Comparison of ENCODE assay signal across 26 mouse cellular contexts in genomic region chr17:8286987-8287386, GRCm38 (mm10). TPM values are rescaled to one million over a fixed set of nuclear protein-coding genes. Genes with fewer than 3 reads are reported as not detected.
A peak's percentile ranks its signal among the peaks of the same experiment; 100 is the strongest.
DNase-seq lines count a peak whose midpoint lies in the region; ATAC-seq and TF ChIP-seq lines count a peak whose summit lies in the region.
"Had no signal": no experiment of that assay in that cellular context is flagged by ENCODE, and none has a peak within 500 bp of the region (broad histone marks: within the 10 kb centered on the region; RNA-seq: fewer than 3 reads in every experiment).

No protein-coding gene starts in this region.

- H3K36me3 ChIP-seq in liver, postnatal 0 days (replicated peaks; ENCODE audit: insufficient read depth, low read length) = peaks cover 3% of the 10 kb centered on the region; the same call in 1 of the 2 replicates
- H3K36me3 ChIP-seq: embryonic facial prominence, embryonic 10.5 days had no signal

- no peaks in the 10 kb centered on the region for H3K27me3 ChIP-seq in liver, postnatal 0 days (ENCODE audit: insufficient read depth, low read length)
- H3K27me3 ChIP-seq: CH12.LX; embryonic facial prominence, embryonic 12.5 days; forebrain, embryonic 13.5 days; forebrain, embryonic 15.5 days had no signal

- no peak for TF ChIP-seq EP300 in liver, postnatal 0 days (IDR thresholded peaks at IDR 0.05; ENCODE audit: low read depth)

- no peak overlapping the region for H3K27ac ChIP-seq in liver, postnatal 0 days (ENCODE audit: low read depth)
- H3K27ac ChIP-seq in brown adipose tissue, adult 24 weeks (replicated peaks; ENCODE audit: low read depth, low read length) = peak overlapping the region; percentile 22; the same call in 1 of the 2 replicates
- H3K27ac ChIP-seq: embryonic facial prominence, embryonic 10.5 days; embryonic facial prominence, embryonic 12.5 days; forebrain, embryonic 13.5 days; forebrain, embryonic 15.5 days had no signal

- H3K4me3 ChIP-seq in liver, postnatal 0 days (ENCODE audit: low read depth, low read length) = no peak overlapping the region
- 0 out of 2 replicates have a peak overlapping the region, but pooled peaks have one; percentile 18 for H3K4me3 ChIP-seq in brown adipose tissue, adult 24 weeks (ENCODE audit: insufficient read depth, low read depth, low read length)
- H3K4me3 ChIP-seq: embryonic facial prominence, embryonic 10.5 days; embryonic facial prominence, embryonic 12.5 days; forebrain, embryonic 13.5 days; forebrain, embryonic 15.5 days had no signal

- no peak overlapping the region for H3K9ac ChIP-seq in liver, postnatal 0 days (replicated peaks)
- H3K9ac ChIP-seq: embryonic facial prominence, embryonic 12.5 days; forebrain, embryonic 13.5 days; forebrain, embryonic 15.5 days; forebrain, postnatal 0 days had no signal

- peaks cover 22% of the 10 kb centered on the region for H3K4me1 ChIP-seq in liver, postnatal 0 days (ENCODE audit: insufficient read depth)
- peaks cover 6% of the 10 kb centered on the region for H3K4me1 ChIP-seq in brown adipose tissue, adult 24 weeks (ENCODE audit: control insufficient read depth, insufficient read depth, insufficient read length, low read length)

- TF ChIP-seq CTCF in liver, postnatal 0 days (IDR thresholded peaks at IDR 0.05; ENCODE audit: low read depth) = no peak

- H3K4me2 ChIP-seq in liver, postnatal 0 days (ENCODE audit: low read depth, low read length) = peak overlapping the region; percentile 98
- H3K4me2 ChIP-seq: embryonic facial prominence, embryonic 12.5 days; forebrain, embryonic 13.5 days; forebrain, embryonic 15.5 days had no signal

- WGBS in liver, postnatal 0 days (ENCODE audit: insufficient replicate concordance) = 83% methylated on average over 4 of the region's 4 CpGs

- DNase-seq in adrenal gland, adult 2 months = peak; percentile 19
- DNase-seq in adrenal gland, postnatal 14 days = no peak
- no peak for DNase-seq in liver, postnatal 0 days
- DNase-seq in liver = no peak
- no peak for DNase-seq in left cerebral cortex, adult 9 months (ENCODE audit: low spot score in 2 of 2)
- DNase-seq: adrenal gland, postnatal 10 days; adrenal gland, postnatal 36 days; B cell, adult 2 months; cerebellum, adult 11 months; cerebellum, adult 18-20 months; cerebellum, adult 9-10 months; cerebellum, postnatal 10 days; cerebellum, postnatal 25 days; forebrain, postnatal 0 days had no signal

- no peak for ATAC-seq in liver, postnatal 0 days
- ATAC-seq: activated CD4-positive, CD25-positive, alpha-beta regulatory T cell, adult 4 months; CD4-positive, CD25-positive, alpha-beta regulatory T cell, adult 4 months; forebrain, embryonic 13.5 days; forebrain, embryonic 15.5 days; forebrain, postnatal 0 days had no signal

- no peaks in the 10 kb centered on the region for H3K9me3 ChIP-seq in liver, postnatal 0 days (ENCODE audit: low read length)
- H3K9me3 ChIP-seq: embryonic facial prominence, embryonic 10.5 days; embryonic facial prominence, embryonic 12.5 days; forebrain, embryonic 13.5 days; forebrain, embryonic 15.5 days; G1E had no signal

RNA-seq across cellular contexts. Expression of gene Mpc1, which starts 4.3 kb away (rescaled TPM):
- total RNA-seq in adrenal gland, adult 2 months (2021) = 100 to 1,000 TPM; 296 to 304 TPM
- polyA plus RNA-seq in adrenal gland, adult 2 months (2012; rRNA removed) = 92.5 and 121 TPM in 2 replicates
- 356 and 378 TPM in 2 replicates for total RNA-seq in adrenal gland, postnatal 14 days (2021)
- polyA plus RNA-seq in liver, postnatal 0 days (2015; fragmentation: Nextera tagmentation; extraction: Ambion mirVana) = 1,393 and 1,436 TPM in 2 replicates
- polyA plus RNA-seq in brown adipose tissue, adult 24 weeks (2012; ENCODE audit: insufficient read depth, insufficient read length, missing spikeins) = 3,579 and 4,573 TPM in 2 replicates

RNA-seq across cellular contexts. Expression of gene Sft2d1, which starts 23.9 kb away (rescaled TPM):
- total RNA-seq in adrenal gland, adult 2 months (2021) = 10 to 100 TPM; 32.8 to 39.7 TPM
- polyA plus RNA-seq in adrenal gland, adult 2 months (2012; rRNA removed) = 108 and 123 TPM in 2 replicates
- 37.7 and 40.5 TPM in 2 replicates for total RNA-seq in adrenal gland, postnatal 14 days (2021)
- 67.6 and 67.7 TPM in 2 replicates for polyA plus RNA-seq in liver, postnatal 0 days (2015; fragmentation: Nextera tagmentation; extraction: Ambion mirVana)
- 34.2 and 34.6 TPM in 2 replicates for polyA plus RNA-seq in brown adipose tissue, adult 24 weeks (2012; ENCODE audit: insufficient read depth, insufficient read length, missing spikeins)

RNA-seq across cellular contexts. Expression of gene Prr18, which starts 50.3 kb away (rescaled TPM):
- total RNA-seq in adrenal gland, adult 2 months (2021) = under 1 TPM; 0.14 to 0.49 TPM
- polyA plus RNA-seq in adrenal gland, adult 2 months (2012; rRNA removed) = 0.25 and 0.38 TPM in 2 replicates
- total RNA-seq in adrenal gland, postnatal 14 days (2021) = 0.33 and 0.41 TPM in 2 replicates
- 0.05 TPM in 1 of 2 replicates, not detected in the other for polyA plus RNA-seq in liver, postnatal 0 days (2015; fragmentation: Nextera tagmentation; extraction: Ambion mirVana)
- polyA plus RNA-seq in brown adipose tissue, adult 24 weeks (2012; ENCODE audit: insufficient read depth, insufficient read length, missing spikeins) = not detected in 2 replicates
- polyA plus RNA-seq: CD4-positive, CD25-positive, alpha-beta regulatory T cell, adult 4 months had no signal

RNA-seq across cellular contexts. Expression of gene Ccr6, which starts 51.1 kb away (rescaled TPM):
- total RNA-seq in adrenal gland, adult 2 months (2021) = not detected
- polyA plus RNA-seq in adrenal gland, adult 2 months (2012; rRNA removed) = 0.08 and 0.29 TPM in 2 replicates
- 3.8 TPM in 1 of 2 replicates, not detected in the other for total RNA-seq in adrenal gland, postnatal 14 days (2021)
- 0.45 and 1.1 TPM in 2 replicates for polyA plus RNA-seq in liver, postnatal 0 days (2015; fragmentation: Nextera tagmentation; extraction: Ambion mirVana)
- polyA plus RNA-seq in brown adipose tissue, adult 24 weeks (2012; ENCODE audit: insufficient read depth, insufficient read length, missing spikeins) = not detected in 2 replicates
- total RNA-seq: adrenal gland, adult 18-20 months; adrenal gland, postnatal 36 days; forebrain, postnatal 0 days; G1E had no signal
- polyA plus RNA-seq: embryonic facial prominence, embryonic 10.5 days; embryonic facial prominence, embryonic 12.5 days; embryonic facial prominence, embryonic 14.5 days; forebrain, embryonic 11.5 days; forebrain, embryonic 13.5 days; forebrain, embryonic 15.5 days; forebrain, postnatal 0 days; G1E had no signal

Comparison
In these comparisons a context has a peak if more than half of its experiments do, and no peak if none do; other contexts are left out.
1. RNA of gene Mpc1, which starts 4.3 kb away (polyA plus RNA-seq): 3,579 to 4,573 TPM in brown adipose tissue, adult 24 weeks and 1,393 to 1,436 TPM in liver, postnatal 0 days; 92.5 to 121 TPM in adrenal gland, adult 2 months; every median in the first group is over 10 times any median in the second.